Mouse (Mus musculus) midbrain, embryonic 15.5 days (tissue): ENCODE results near the gene Wfdc11. TPM values are rescaled to one million over a fixed set of nuclear protein-coding genes. Genes with fewer than 3 reads are reported as not detected.
"Not testable (repeated sequence)": the region's sequence is repeated elsewhere in the genome, so short reads cannot be mapped to it uniquely, and the experiment has no call there.

Experiments used
- ATAC-seq: fragments of 200-750 bp; cut with Nextera tagmentation; replicated peaks from 2 replicates; pipeline ENCODE4 v1.8.0; 2017; ENCODE audit warnings: moderate TSS enrichment
- H3K27ac ChIP-seq: fragments of 300-500 bp; sonication (generic); 2 replicates; pipeline ENCODE4 v1.5.1; 2015; ENCODE audit warnings: mild to moderate bottlenecking, inconsistent platforms
- H3K27me3 ChIP-seq: fragments of 300-500 bp; sonication (generic); replicated peaks from 2 replicates; pipeline ENCODE4 v1.6.1; 2015; ENCODE audit warnings: inconsistent platforms
- H3K36me3 ChIP-seq: fragments of 300-500 bp; sonication (generic); replicated peaks from 2 replicates; pipeline ENCODE4 v1.6.1; 2015; ENCODE audit warnings: inconsistent platforms
- H3K4me1 ChIP-seq: fragments of 300-500 bp; sonication (generic); 2 replicates; pipeline ENCODE4 v1.6.1; 2015; ENCODE audit warnings: inconsistent platforms
- H3K4me2 ChIP-seq: fragments of 300-500 bp; sonication (generic); 2 replicates; pipeline ENCODE4 v1.6.1; 2015; ENCODE audit warnings: inconsistent platforms, mild to moderate bottlenecking, moderate library complexity
- H3K4me3 ChIP-seq: fragments of 300-500 bp; sonication (generic); 2 replicates; pipeline ENCODE4 v1.5.1; 2015; ENCODE audit warnings: mild to moderate bottlenecking, inconsistent platforms
- H3K9ac ChIP-seq: fragments of 300-500 bp; sonication (generic); 2 replicates; pipeline ENCODE4 v1.6.1; 2015; ENCODE audit warnings: mild to moderate bottlenecking, inconsistent platforms
- H3K9me3 ChIP-seq: fragments of 300-500 bp; sonication (generic); 2 replicates; pipeline ENCODE4 v1.6.1; 2016; ENCODE audit warnings: inconsistent platforms
- WGBS: fragments of 180-500 bp; shearing (Covaris S2); methylation state at CpG from one replicate; pipeline ENCODE4 v1.1.7; 2015; ENCODE audit warnings: mixed read lengths; 5-methylcytosine and 5-hydroxymethylcytosine counted together
- polyA plus RNA-seq: library from polyadenylated mRNA; unstranded; fragments of >200 nt; fragmentation: Nextera tagmentation; extraction: Ambion mirVana; gene quantifications from 2 replicates; pipeline ENCODE4 v1.2.1, GENCODE M21; 2015

Gene Wfdc11
- polyA plus RNA-seq, 1 experiment from 2014 or later = not detected

DNA sequence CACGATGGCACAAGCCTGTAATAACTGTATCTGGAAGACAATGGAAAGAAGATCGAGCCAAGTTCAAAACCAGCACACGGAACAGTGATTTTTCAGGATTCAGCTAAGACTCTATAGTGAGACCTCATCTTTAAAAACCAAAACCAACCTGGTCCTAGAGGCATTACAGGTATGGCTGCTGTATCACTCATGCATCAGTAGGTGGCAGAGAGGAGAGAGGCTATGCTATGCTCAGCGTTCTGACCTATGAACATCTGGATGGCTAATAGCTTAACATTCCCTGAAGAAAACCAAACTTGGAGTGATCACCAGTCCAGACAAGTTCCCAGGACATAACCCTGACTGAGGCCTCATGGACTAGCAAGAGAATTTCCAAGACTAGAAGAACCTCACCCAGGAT, 52.1 kb downstream of the Wfdc11 start:
- 85% methylated on average over 4 of the region's 4 CpGs for WGBS
- ATAC-seq = no peak
- no peaks in the 10 kb centered on the region for H3K9me3 ChIP-seq

DNA sequence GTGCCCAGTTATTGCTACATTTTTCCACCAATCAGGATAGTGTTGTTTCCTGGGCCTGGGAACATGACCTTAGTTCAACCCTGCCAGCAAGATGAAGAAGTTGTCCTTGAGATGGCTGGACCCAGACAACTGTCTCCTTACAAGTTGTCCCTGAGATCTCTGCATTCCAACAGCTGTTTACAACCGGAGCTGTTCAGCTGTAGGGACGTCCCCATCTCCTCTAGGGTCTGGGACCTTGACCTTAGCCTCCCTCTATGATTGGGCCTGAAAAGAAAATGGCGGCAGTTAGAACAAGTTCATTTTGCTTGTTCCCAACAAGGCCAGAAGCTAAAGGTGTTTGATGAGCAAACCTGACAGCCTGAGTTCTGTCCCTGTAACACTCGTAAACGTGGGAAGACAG, 54.8 kb downstream of the Wfdc11 start:
- Histone ChIP-seq H3K4me3 (no peak overlapping the region), H3K9ac (no peak overlapping the region), H3K4me2 (no peak overlapping the region), H3K36me3 (no peaks in the 10 kb centered on the region), H3K9me3 (no peaks in the 10 kb centered on the region), H3K27ac (no peak overlapping the region), H3K27me3 (no peaks in the 10 kb centered on the region), H3K4me1 (no peaks in the 10 kb centered on the region)
- ATAC-seq = no peak
- 83% methylated on average over 5 of the region's 5 CpGs for WGBS

More for the DNA sequence above, 52.1 kb downstream of the Wfdc11 start:
- no peak overlapping the region for H3K4me3 ChIP-seq
- no peaks in the 10 kb centered on the region for H3K4me1 ChIP-seq
- no peak overlapping the region for H3K27ac ChIP-seq
- no peaks in the 10 kb centered on the region for H3K27me3 ChIP-seq
- H3K4me2 ChIP-seq = no peak overlapping the region
- no peak overlapping the region for H3K9ac ChIP-seq
- no peaks in the 10 kb centered on the region for H3K36me3 ChIP-seq

DNA sequence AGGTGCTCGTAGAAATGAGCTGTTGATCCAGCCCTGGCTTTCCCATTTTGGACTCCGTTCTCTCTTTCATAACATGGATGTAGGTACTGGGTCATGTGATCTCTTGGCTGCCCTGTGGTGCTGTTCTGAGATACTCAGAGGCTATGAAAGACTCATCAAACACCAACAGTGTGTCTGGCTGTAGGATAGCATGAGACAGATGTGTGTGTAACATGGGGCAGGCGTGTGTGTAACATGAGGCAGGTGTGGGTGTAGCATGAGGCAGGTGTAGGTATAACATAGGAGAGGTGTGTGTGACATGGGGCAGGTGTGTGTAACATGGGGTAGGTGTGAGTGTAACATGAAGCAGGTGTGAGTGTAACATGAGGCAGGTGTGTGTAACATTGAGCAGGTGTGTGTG, 58.5 kb downstream of the Wfdc11 start:
- Histone ChIP-seq H3K27me3 (no peaks in the 10 kb centered on the region), H3K4me1 (no peaks in the 10 kb centered on the region), H3K36me3 (no peaks in the 10 kb centered on the region), H3K4me2 (no peak overlapping the region), H3K9ac (no peak overlapping the region), H3K4me3 (no peak overlapping the region), H3K27ac (no peak overlapping the region), H3K9me3 (no peaks in the 10 kb centered on the region)
- ATAC-seq = no peak
- WGBS = 90% methylated on average over 3 of the region's 3 CpGs

DNA sequence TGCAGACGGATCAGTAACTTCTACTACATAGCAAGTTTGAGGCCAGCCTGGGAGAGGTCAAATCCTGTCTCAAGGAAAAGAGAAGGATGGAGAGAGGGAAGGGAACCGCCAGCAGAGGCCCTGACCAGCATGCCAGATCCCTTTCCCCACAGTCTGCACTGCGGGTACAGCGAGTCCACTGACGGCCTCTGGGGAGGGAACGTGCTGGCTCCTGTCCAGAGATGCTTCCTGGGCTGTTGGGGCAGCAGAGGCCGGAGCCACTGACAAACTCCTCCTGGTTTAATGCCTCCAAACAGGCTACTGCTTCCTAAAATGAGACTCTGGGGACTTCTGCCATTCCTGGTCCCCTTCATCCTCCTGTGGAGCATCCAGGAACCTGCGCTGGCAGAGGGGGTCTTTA, 60.4 kb downstream of the Wfdc11 start, which contains the start of the genes Wfdc6b and Wfdc8:
Gene Wfdc6b, plus strand, starts transcription at position 52 of the 400 bp plus-strand sequence.
Gene Wfdc8, minus strand, starts transcription at position 156 of the 400 bp plus-strand sequence.
- not testable (repeated sequence) for H3K4me3 ChIP-seq, H3K27me3 ChIP-seq, H3K4me2 ChIP-seq, H3K9me3 ChIP-seq, ATAC-seq, H3K4me1 ChIP-seq, H3K27ac ChIP-seq, H3K9ac ChIP-seq, H3K36me3 ChIP-seq
- 55% methylated on average over 8 of the region's 8 CpGs for WGBS

Other genes with a start within 250 kb of the Wfdc11 start
- gene Sdc4, start 230.2 kb downstream of the Wfdc11 start, polyA plus RNA-seq = 6.7 and 7.1 TPM in 2 replicates
- 87.9 and 90.5 TPM in 2 replicates for gene Sys1, start 217.1 kb downstream of the Wfdc11 start, polyA plus RNA-seq
- gene Gm20458, start 213.1 kb downstream of the Wfdc11 start, polyA plus RNA-seq = 2.4 and 3.5 TPM in 2 replicates
- not detected in 2 replicates for gene Trp53tg5, start 200.4 kb downstream of the Wfdc11 start, polyA plus RNA-seq
- 19.2 and 19.5 TPM in 2 replicates for gene Dbndd2, start 188.0 kb downstream of the Wfdc11 start, polyA plus RNA-seq
- gene Pigt, start 176.6 kb downstream of the Wfdc11 start, polyA plus RNA-seq = 97.7 and 101 TPM in 2 replicates
- 2.6 and 3.2 TPM in 2 replicates for gene Wfdc2, start 111.7 kb downstream of the Wfdc11 start, polyA plus RNA-seq
- not detected in 2 replicates for gene Spint3, start 100.6 kb downstream of the Wfdc11 start, polyA plus RNA-seq
- gene Wfdc6a, start 88.6 kb downstream of the Wfdc11 start, polyA plus RNA-seq = not detected in 2 replicates
- not detected in 2 replicates for gene Eppin, start 80.5 kb downstream of the Wfdc11 start, polyA plus RNA-seq
- gene Wfdc6b, start 60.6 kb downstream of the Wfdc11 start, polyA plus RNA-seq = not detected in 2 replicates
- gene Wfdc8, start 60.5 kb downstream of the Wfdc11 start, polyA plus RNA-seq = not detected in 2 replicates
- not detected in 2 replicates for gene Wfdc16, start 35.3 kb downstream of the Wfdc11 start, polyA plus RNA-seq
- gene Wfdc10, start 18.0 kb downstream of the Wfdc11 start, polyA plus RNA-seq = not detected in 2 replicates
- gene Wfdc9, start 17.5 kb downstream of the Wfdc11 start, polyA plus RNA-seq = 0.34 TPM in 1 of 2 replicates, not detected in the other
- gene Wfdc13, start 11.0 kb upstream of the Wfdc11 start, polyA plus RNA-seq = not detected in 2 replicates
- not detected in 2 replicates for gene Spint4, start 24.4 kb upstream of the Wfdc11 start, polyA plus RNA-seq
- gene Spint5, start 41.2 kb upstream of the Wfdc11 start, polyA plus RNA-seq = not detected in 2 replicates
- gene Wfdc3, start 71.8 kb upstream of the Wfdc11 start, polyA plus RNA-seq = 1.3 and 1.9 TPM in 2 replicates
- 52.7 and 55.4 TPM in 2 replicates for gene Dnttip1, start 71.9 kb upstream of the Wfdc11 start, polyA plus RNA-seq
- gene Ube2c, start 95.8 kb upstream of the Wfdc11 start, polyA plus RNA-seq = 56.6 and 64.4 TPM in 2 replicates
- not detected in 2 replicates for gene Tnnc2, start 105.9 kb upstream of the Wfdc11 start, polyA plus RNA-seq
- 34.8 and 40.6 TPM in 2 replicates for gene Snx21, start 111.7 kb upstream of the Wfdc11 start, polyA plus RNA-seq
- gene Acot8, start 130.8 kb upstream of the Wfdc11 start, polyA plus RNA-seq = 20.0 and 20.2 TPM in 2 replicates
- gene Zswim3, start 131.0 kb upstream of the Wfdc11 start, polyA plus RNA-seq = 17.8 and 18.4 TPM in 2 replicates
- gene Zswim1, start 148.6 kb upstream of the Wfdc11 start, polyA plus RNA-seq = 28.3 and 31.3 TPM in 2 replicates
- gene Spata25, start 154.4 kb upstream of the Wfdc11 start, polyA plus RNA-seq = not detected in 2 replicates
- 101 and 109 TPM in 2 replicates for gene Ctsa, start 158.8 kb upstream of the Wfdc11 start, polyA plus RNA-seq
- gene Neurl2, start 159.4 kb upstream of the Wfdc11 start, polyA plus RNA-seq = 6.4 and 6.6 TPM in 2 replicates
- 105 and 121 TPM in 2 replicates for gene Pltp, start 183.6 kb upstream of the Wfdc11 start, polyA plus RNA-seq
- 85.3 and 93.1 TPM in 2 replicates for gene Pcif1, start 205.2 kb upstream of the Wfdc11 start, polyA plus RNA-seq
- gene Zfp335, start 237.7 kb upstream of the Wfdc11 start, polyA plus RNA-seq = 17.8 and 18.9 TPM in 2 replicates